Mouse (Mus musculus) hindbrain, embryonic 13.5 days (tissue): ENCODE data around the gene Krtap8-1. TPM values are rescaled to one million over a fixed set of nuclear protein-coding genes. Genes with fewer than 3 reads are reported as not detected.

Experiments used
- ATAC-seq: fragments of 200-750 bp; cut with Nextera tagmentation; 2 replicates; pipeline ENCODE4 v1.8.0; 2017; ENCODE audit warnings: moderate TSS enrichment; ENCODE audit not compliant: low FRiP score
- H3K27ac ChIP-seq: fragments of 300-500 bp; sonication (generic); 2 replicates; pipeline ENCODE4 v1.5.1; 2015; ENCODE audit warnings: inconsistent platforms, mild to moderate bottlenecking, moderate library complexity
- H3K27me3 ChIP-seq: fragments of 300-500 bp; sonication (generic); 2 replicates; pipeline ENCODE4 v1.6.1; 2015; ENCODE audit warnings: mild to moderate bottlenecking, inconsistent platforms
- H3K36me3 ChIP-seq: fragments of 300-500 bp; sonication (generic); 2 replicates; pipeline ENCODE4 v1.6.1; 2015; ENCODE audit warnings: mild to moderate bottlenecking, inconsistent platforms
- H3K4me1 ChIP-seq: fragments of 300-500 bp; sonication (generic); replicated peaks from 2 replicates; pipeline ENCODE4 v1.6.1; 2015; ENCODE audit warnings: inconsistent platforms
- H3K4me2 ChIP-seq: fragments of 300-500 bp; sonication (generic); 2 replicates; pipeline ENCODE4 v1.6.1; 2015; ENCODE audit warnings: inconsistent platforms, mild to moderate bottlenecking, moderate library complexity
- H3K4me3 ChIP-seq: fragments of 300-500 bp; sonication (generic); 2 replicates; pipeline ENCODE4 v1.5.1; 2015; ENCODE audit warnings: mild to moderate bottlenecking, inconsistent platforms
- H3K9ac ChIP-seq: fragments of 300-500 bp; sonication (generic); 2 replicates; pipeline ENCODE4 v1.6.1; 2015; ENCODE audit warnings: mild to moderate bottlenecking, inconsistent platforms
- H3K9me3 ChIP-seq: fragments of 300-500 bp; sonication (generic); 2 replicates; pipeline ENCODE4 v1.6.1; 2016; ENCODE audit warnings: inconsistent platforms
- WGBS: fragments of 180-500 bp; shearing (Covaris S2); methylation state at CpG from one replicate; pipeline ENCODE4 v1.1.7; 2015; 5-methylcytosine and 5-hydroxymethylcytosine counted together
- polyA plus RNA-seq: library from polyadenylated mRNA; unstranded; fragments of >200 nt; fragmentation: Nextera tagmentation; extraction: Ambion mirVana; gene quantifications from 2 replicates; pipeline ENCODE4 v1.2.1, GENCODE M21; 2015

Gene Krtap8-1
- polyA plus RNA-seq, 1 experiment from 2014 or later: not detected

DNA sequence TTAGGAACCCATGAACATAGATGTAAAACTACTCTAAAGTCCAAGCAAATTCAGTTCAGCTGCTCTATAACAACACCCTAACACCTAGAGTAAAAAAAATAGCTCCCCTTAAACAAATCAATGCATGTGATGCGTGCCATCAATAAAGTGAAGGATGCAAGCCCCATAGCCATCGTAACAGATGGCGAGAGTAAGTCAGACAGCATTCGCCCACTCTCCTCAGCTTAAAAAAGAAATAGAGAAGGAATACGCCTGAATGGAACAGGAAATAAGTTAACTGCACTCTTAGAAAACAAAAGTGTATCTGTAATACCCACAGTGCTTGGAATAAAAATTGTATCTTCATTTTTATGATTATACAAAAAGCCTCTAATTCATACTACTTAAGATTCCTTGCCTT lies 9.2 kb upstream of the Krtap8-1 start:
- Histone ChIP-seq H3K36me3 (no peaks in the 10 kb centered on the region), H3K27me3 (no peaks in the 10 kb centered on the region), H3K27ac (no peak overlapping the region), H3K4me2 (no peak overlapping the region), H3K4me3 (no peak overlapping the region), H3K4me1 (no peaks in the 10 kb centered on the region), H3K9ac (no peak overlapping the region), H3K9me3 (no peaks in the 10 kb centered on the region)
- WGBS: 92% methylated on average over 5 of the region's 5 CpGs
- no peak for ATAC-seq

DNA sequence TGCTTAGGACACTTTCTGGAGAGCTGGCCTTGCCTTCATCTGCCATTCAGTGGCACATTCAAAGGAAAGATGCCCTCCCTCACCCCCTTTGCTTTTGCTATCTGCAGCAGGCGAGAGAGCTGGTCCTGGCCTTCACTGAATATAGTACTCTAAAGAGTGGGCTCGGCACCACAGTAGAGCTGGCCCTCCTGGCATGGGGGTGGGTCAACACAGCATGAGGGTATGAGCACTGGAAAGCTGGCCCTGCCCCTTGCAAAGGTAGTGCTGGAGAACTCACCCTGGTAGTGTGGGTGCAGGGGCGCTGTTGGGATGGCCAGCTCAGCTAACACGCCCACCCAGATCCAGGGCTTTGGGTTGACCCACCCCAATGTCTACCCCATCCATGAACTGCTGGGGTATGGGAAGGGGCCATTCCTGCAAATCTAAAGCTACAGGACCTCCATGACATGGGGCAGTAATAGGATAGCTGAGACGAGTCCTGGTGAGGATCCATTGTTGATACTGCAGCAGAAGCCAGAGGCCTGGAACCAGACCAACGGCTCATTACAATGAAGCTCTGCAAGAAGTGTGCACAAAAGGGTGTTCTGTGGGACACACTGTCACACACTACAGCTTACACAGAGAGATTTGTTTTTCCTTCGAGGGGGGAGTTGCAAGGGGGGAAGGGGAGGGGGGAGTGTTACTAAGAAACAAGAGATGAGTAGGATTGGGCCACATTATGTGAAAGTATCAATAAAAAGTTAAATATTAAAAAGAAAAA lies 7.8 kb upstream of the Krtap8-1 start:
- H3K4me2 ChIP-seq: no peak overlapping the region
- H3K9ac ChIP-seq: no peak overlapping the region
- no peaks in the 10 kb centered on the region for H3K9me3 ChIP-seq
- no peak overlapping the region for H3K27ac ChIP-seq
- no peaks in the 10 kb centered on the region for H3K4me1 ChIP-seq
- peak; percentile 10; the same call in 1 of the 2 replicates for ATAC-seq
- H3K36me3 ChIP-seq: no peaks in the 10 kb centered on the region
- no peaks in the 10 kb centered on the region for H3K27me3 ChIP-seq
- H3K4me3 ChIP-seq: no peak overlapping the region
- 77% methylated on average over 7 of the region's 7 CpGs for WGBS

DNA sequence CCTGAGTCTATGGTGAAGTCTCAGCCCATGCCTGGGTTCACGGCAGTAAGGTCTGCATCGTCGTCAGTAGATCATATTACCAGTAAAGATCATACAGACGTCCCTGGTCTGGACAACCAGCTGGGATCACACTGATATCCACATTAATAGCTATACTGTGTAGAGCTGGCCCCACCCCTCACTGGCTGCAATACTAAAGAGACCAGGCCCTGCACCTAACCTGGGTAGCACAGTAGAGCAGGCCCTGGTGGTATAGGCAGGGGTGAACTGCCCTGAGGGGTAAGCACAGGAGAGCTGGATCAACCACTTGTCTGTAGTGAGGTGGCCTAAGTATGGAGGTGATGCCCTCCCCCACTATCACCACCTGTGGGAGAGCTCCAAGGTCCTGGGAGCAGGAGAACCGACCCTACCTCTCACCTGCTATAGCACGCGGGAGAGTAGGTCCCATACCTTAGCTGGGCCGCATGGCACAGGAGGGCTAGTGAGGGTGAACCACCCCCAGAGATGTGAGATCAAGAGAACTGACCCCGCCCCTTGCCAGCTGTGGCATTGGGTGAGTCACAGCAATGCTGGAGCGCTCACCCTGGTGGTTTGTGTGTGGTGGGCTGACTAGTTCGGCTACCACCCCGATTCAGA lies 10.0 kb downstream of the Krtap8-1 start:
- Histone ChIP-seq H3K4me2 (no peak overlapping the region), H3K27ac (no peak overlapping the region), H3K4me3 (no peak overlapping the region), H3K4me1 (no peaks in the 10 kb centered on the region), H3K9me3 (no peaks in the 10 kb centered on the region), H3K36me3 (no peaks in the 10 kb centered on the region), H3K9ac (no peak overlapping the region), H3K27me3 (no peaks in the 10 kb centered on the region)
- peak; percentile 66 for ATAC-seq
- 84% methylated on average over 12 of the region's 12 CpGs for WGBS

DNA sequence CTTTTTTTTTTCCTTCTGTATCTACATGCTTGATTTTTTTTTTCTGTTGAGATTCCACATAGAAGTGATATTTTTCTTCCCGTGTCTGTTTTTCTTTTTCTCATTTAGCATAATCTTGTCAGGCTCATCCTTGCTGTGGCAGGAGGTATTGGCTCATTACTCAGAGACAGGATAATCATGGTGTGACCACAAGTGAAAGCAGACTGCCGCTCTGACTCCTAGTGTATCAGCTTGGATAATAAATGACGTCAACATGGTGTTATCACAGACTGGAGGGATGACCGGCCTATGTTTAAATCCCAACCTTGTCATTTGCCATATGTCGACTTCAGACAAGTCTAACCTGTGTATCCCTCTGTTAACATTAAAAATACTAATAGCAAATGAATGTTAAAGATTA lies 26.6 kb downstream of the Krtap8-1 start:
- Histone ChIP-seq H3K27me3 (no peaks in the 10 kb centered on the region), H3K4me3 (no peak overlapping the region), H3K36me3 (no peaks in the 10 kb centered on the region), H3K4me2 (no peak overlapping the region), H3K9ac (no peak overlapping the region), H3K27ac (no peak overlapping the region), H3K4me1 (0 out of 2 replicates have a peak, but pooled peaks cover 6% of the 10 kb centered on the region), H3K9me3 (no peaks in the 10 kb centered on the region)
- WGBS: 68% methylated on average over 5 of the region's 5 CpGs
- ATAC-seq: no peak

Other genes with a start within 250 kb of the Krtap8-1 start
- gene Krtap21-1, start 84.1 kb downstream of the Krtap8-1 start, polyA plus RNA-seq: not detected in 2 replicates
- not detected in 2 replicates for gene Krtap6-2, start 67.8 kb downstream of the Krtap8-1 start, polyA plus RNA-seq
- gene Krtap7-1, start 20.4 kb upstream of the Krtap8-1 start, polyA plus RNA-seq: 0.57 TPM in 1 of 2 replicates, not detected in the other
- not detected in 2 replicates for gene Krtap11-1, start 83.2 kb upstream of the Krtap8-1 start, polyA plus RNA-seq